Mouse (Mus musculus) cerebellum, adult 2 months (tissue): Measurements from ENCODE around the gene Gsg1l.

Experiments
- CTCF ChIP-seq: fragments of 200-500 bp; IDR thresholded peaks from 2 replicates; pipeline ENCODE4 v1.5.1; 2011; ENCODE audit warnings: low read depth, mild to moderate bottlenecking, control low read depth, low read length, moderate library complexity, borderline replicate concordance; ENCODE audit not compliant: insufficient read depth
- POLR2A ChIP-seq: fragments of 200-500 bp; IDR thresholded peaks from 2 replicates; pipeline ENCODE4 v1.6.1; 2011; ENCODE audit warnings: low read length, control low read depth, borderline replicate concordance; ENCODE audit not compliant: insufficient read depth

GRCm38 (mm10) chr7:126109898-126110297, 27.7 kb upstream of the Gsg1l start:
- TF ChIP-seq CTCF (no peak), POLR2A (no peak)
